Mouse (Mus musculus) cerebellum, adult 2 months (tissue): ENCODE results near the gene Gm49721.
"Not testable (repeated sequence)": the region's sequence is repeated elsewhere in the genome, so short reads cannot be mapped to it uniquely, and the experiment has no call there.

Source experiments
- CTCF ChIP-seq: fragments of 200-500 bp; IDR thresholded peaks from 2 replicates; pipeline ENCODE4 v1.5.1; 2011; ENCODE audit warnings: low read depth, mild to moderate bottlenecking, control low read depth, low read length, moderate library complexity, borderline replicate concordance; ENCODE audit not compliant: insufficient read depth
- POLR2A ChIP-seq: fragments of 200-500 bp; IDR thresholded peaks from 2 replicates; pipeline ENCODE4 v1.6.1; 2011; ENCODE audit warnings: low read length, control low read depth, borderline replicate concordance; ENCODE audit not compliant: insufficient read depth

DNA sequence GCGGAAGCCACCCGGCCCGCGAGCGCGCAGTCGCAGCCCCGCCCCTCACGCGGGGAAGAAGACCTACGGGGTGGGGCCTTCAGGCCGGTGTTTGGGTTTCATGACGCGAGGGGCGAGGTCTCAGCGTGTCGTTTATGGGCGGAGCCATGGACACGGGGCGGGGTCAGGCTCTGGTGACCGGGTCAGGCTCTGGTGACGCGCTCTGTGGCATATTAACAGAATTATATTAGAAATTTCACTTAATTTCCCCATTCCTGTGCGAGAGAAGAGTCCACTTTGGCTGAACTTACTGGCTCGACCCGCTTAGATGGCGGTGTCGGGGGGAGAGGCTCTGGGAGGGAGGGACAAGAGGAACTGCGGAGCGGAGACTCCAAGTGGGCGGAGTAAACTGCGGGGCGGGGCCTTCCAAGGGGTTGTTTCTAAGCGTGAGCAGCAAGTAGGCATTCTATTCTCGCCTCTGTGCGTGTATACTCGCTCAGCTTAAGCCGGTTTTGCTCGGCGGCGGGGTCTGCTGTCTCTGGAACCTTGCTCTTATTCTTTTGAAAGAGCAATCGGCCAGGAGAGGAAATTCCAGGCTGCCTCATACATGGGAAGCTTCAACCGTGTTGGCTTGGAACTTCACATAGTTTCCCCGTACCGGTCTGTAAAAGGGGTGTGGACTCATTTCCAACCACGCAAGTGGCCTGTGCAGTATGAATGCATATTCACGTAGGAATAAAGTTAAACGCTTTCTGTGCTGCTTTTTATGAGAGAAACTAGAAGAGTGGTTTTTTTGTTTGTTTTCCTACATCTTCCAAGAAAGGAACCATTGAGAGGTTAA lies 17.3 kb upstream of the Gm49721 start:
- not testable (repeated sequence) for TF ChIP-seq CTCF, POLR2A
